Mouse (Mus musculus) MEL (cell line): ENCODE measurements around the gene Krt78. TPM values are rescaled to one million over a fixed set of nuclear protein-coding genes. Genes with fewer than 3 reads are reported as not detected.
"Not testable (repeated sequence)": the region's sequence is repeated elsewhere in the genome, so short reads cannot be mapped to it uniquely, and the experiment has no call there.

Experiments used
- DNase-seq: peaks from one replicate; pipeline ENCODE4 v3.0.0; 2011; ENCODE audit warnings: low read depth, low spot score
- H3K27ac ChIP-seq: 2 replicates; pipeline ENCODE4 v1.5.1; 2012; ENCODE audit warnings: low read depth, mild to moderate bottlenecking, control low read depth, low read length, moderate library complexity; ENCODE audit not compliant: control insufficient read depth
- H3K27me3 ChIP-seq, 2 experiments: fragments of 150-350 bp in 1 of 2; sonication (generic) in 1 of 2; 2 replicates each; pipeline ENCODE4 v1.6.1; 2012; ENCODE audit warnings: low read length in 2 of 2, mild to moderate bottlenecking in 2 of 2, improper control_type of control experiment in 1 of 2, moderate library complexity in 1 of 2; ENCODE audit not compliant: insufficient read depth in 2 of 2, control insufficient read depth in 1 of 2
- H3K36me3 ChIP-seq, 2 experiments: 2 replicates each; pipeline ENCODE4 v1.6.1; 2012 to 2014; ENCODE audit warnings: low read length in 2 of 2, improper control_type of control experiment in 1 of 2, inconsistent platforms in 1 of 2, mild to moderate bottlenecking in 1 of 2; ENCODE audit not compliant: insufficient read depth in 2 of 2, control insufficient read depth in 1 of 2
- H3K4me1 ChIP-seq, 2 experiments: fragments of 150-350 bp in 1 of 2; sonication (generic) in 1 of 2; 2 replicates each; pipeline ENCODE4 v1.6.1; 2012; ENCODE audit warnings: low read length in 2 of 2, improper control_type of control experiment in 1 of 2, mild to moderate bottlenecking in 1 of 2; ENCODE audit not compliant: insufficient read depth in 2 of 2, control insufficient read depth in 1 of 2
- H3K4me3 ChIP-seq, 2 experiments: fragments of 150-350 bp in 1 of 2; sonication (generic) in 1 of 2; 2 replicates each; pipeline ENCODE4 v1.5.1; 2012; ENCODE audit warnings: low read depth in 2 of 2, low read length in 2 of 2, mild to moderate bottlenecking in 2 of 2, moderate library complexity in 2 of 2, control low read depth in 1 of 2, improper control_type of control experiment in 1 of 2; ENCODE audit not compliant: control insufficient read depth in 1 of 2, insufficient read depth in 1 of 2
- H3K79me2 ChIP-seq: 2 replicates; pipeline ENCODE4 v1.6.1; 2012; ENCODE audit warnings: mild to moderate bottlenecking, low read length, moderate library complexity; ENCODE audit not compliant: control insufficient read depth, poor library complexity, insufficient read depth
- H3K9ac ChIP-seq: 2 replicates; pipeline ENCODE4 v1.6.1; 2012; ENCODE audit warnings: low read depth, mild to moderate bottlenecking, control low read depth, low read length, moderate library complexity; ENCODE audit not compliant: control insufficient read depth, poor library complexity, severe bottlenecking
- H3K9me3 ChIP-seq: fragments of 150-350 bp; sonication (generic); replicated peaks from 2 replicates; pipeline ENCODE4 v1.6.1; 2012; ENCODE audit warnings: mild to moderate bottlenecking, low read length, improper control_type of control experiment, moderate library complexity; ENCODE audit not compliant: insufficient read depth
- BHLHE40 ChIP-seq: IDR thresholded peaks from 2 replicates; pipeline ENCODE4 v1.6.1; 2012; ENCODE audit warnings: low read depth, mild to moderate bottlenecking, inconsistent platforms, low read length, improper control_type of control experiment, borderline replicate concordance
- E2F4 ChIP-seq: IDR thresholded peaks from 2 replicates; pipeline ENCODE4 v1.6.1; 2011; ENCODE audit warnings: low read depth, low read length, improper control_type of control experiment, borderline replicate concordance
- EP300 ChIP-seq, 2 experiments: IDR thresholded peaks; 2 replicates each; pipeline ENCODE4 v1.6.1; 2011; ENCODE audit warnings: improper control_type of control experiment in 2 of 2, low read length in 2 of 2, low read depth in 1 of 2, mild to moderate bottlenecking in 1 of 2
- ETS1 ChIP-seq: IDR thresholded peaks from 2 replicates; pipeline ENCODE4 v1.6.1; 2012; ENCODE audit warnings: low read depth, mild to moderate bottlenecking, inconsistent platforms, low read length, improper control_type of control experiment, moderate library complexity
- HCFC1 ChIP-seq: IDR thresholded peaks from 2 replicates; pipeline ENCODE4 v1.6.1; 2012; ENCODE audit warnings: low read depth, mild to moderate bottlenecking, inconsistent platforms, low read length, improper control_type of control experiment, moderate library complexity
- JUND ChIP-seq: IDR thresholded peaks from 2 replicates; pipeline ENCODE4 v1.6.1; 2011; ENCODE audit warnings: low read depth, mild to moderate bottlenecking, improper control_type of control experiment, low read length
- KAT2A ChIP-seq: conservative IDR thresholded peaks from 2 replicates; pipeline ENCODE4 v1.6.1; 2012; ENCODE audit warnings: low read depth, low read length, improper control_type of control experiment, inconsistent platforms
- MAFK ChIP-seq: IDR thresholded peaks from 2 replicates; pipeline ENCODE4 v1.6.1; 2011; ENCODE audit warnings: low read depth, mild to moderate bottlenecking, low read length, improper control_type of control experiment, borderline replicate concordance
- MAZ ChIP-seq: IDR thresholded peaks from 2 replicates; pipeline ENCODE4 v1.6.1; 2012; ENCODE audit warnings: low read depth, mild to moderate bottlenecking, inconsistent platforms, low read length, improper control_type of control experiment
- MEF2A ChIP-seq: IDR thresholded peaks from 2 replicates; pipeline ENCODE4 v1.6.1; 2014; ENCODE audit warnings: low read depth, mild to moderate bottlenecking, inconsistent platforms, low read length, improper control_type of control experiment; ENCODE audit not compliant: poor library complexity, insufficient replicate concordance, severe bottlenecking; ENCODE audit errors: extremely low read depth
- MYC ChIP-seq: IDR thresholded peaks from 2 replicates; pipeline ENCODE4 v1.6.1; 2011; ENCODE audit warnings: low read depth, mild to moderate bottlenecking, low read length, improper control_type of control experiment, moderate library complexity
- NELFE ChIP-seq: IDR thresholded peaks from 2 replicates; pipeline ENCODE4 v1.6.1; 2011; ENCODE audit warnings: low read depth, low read length, improper control_type of control experiment
- NRF1 ChIP-seq: IDR thresholded peaks from 2 replicates; pipeline ENCODE4 v1.6.1; 2014; ENCODE audit warnings: low read depth, mild to moderate bottlenecking, inconsistent platforms, low read length, improper control_type of control experiment, moderate library complexity; ENCODE audit not compliant: poor library complexity, insufficient read depth, severe bottlenecking
- RAD21 ChIP-seq: IDR thresholded peaks from 2 replicates; pipeline ENCODE4 v1.6.1; 2011; ENCODE audit warnings: mild to moderate bottlenecking, low read depth, low read length, improper control_type of control experiment
- RCOR1 ChIP-seq: IDR thresholded peaks from 2 replicates; pipeline ENCODE4 v1.6.1; 2012; ENCODE audit warnings: low read depth, mild to moderate bottlenecking, inconsistent platforms, low read length, improper control_type of control experiment
- SIN3A ChIP-seq: IDR thresholded peaks from 2 replicates; pipeline ENCODE4 v1.6.1; 2012; ENCODE audit warnings: low read length, improper control_type of control experiment, inconsistent platforms
- TBP ChIP-seq: IDR thresholded peaks from 2 replicates; pipeline ENCODE4 v1.8.0; 2011; ENCODE audit warnings: low read depth, low read length, improper control_type of control experiment
- UBTF ChIP-seq: IDR thresholded peaks from 2 replicates; pipeline ENCODE4 v1.6.1; 2012; ENCODE audit warnings: low read depth, mild to moderate bottlenecking, inconsistent platforms, low read length, improper control_type of control experiment, moderate library complexity, borderline replicate concordance; ENCODE audit not compliant: insufficient read depth
- USF1 ChIP-seq: IDR thresholded peaks from 2 replicates; pipeline ENCODE4 v1.6.1; 2014; ENCODE audit warnings: low read depth, mild to moderate bottlenecking, inconsistent platforms, low read length, improper control_type of control experiment, moderate library complexity
- USF2 ChIP-seq, 2 experiments: IDR thresholded peaks; 2 replicates each; pipeline ENCODE4 v1.6.1; 2011 to 2012; ENCODE audit warnings: improper control_type of control experiment in 2 of 2, low read length in 2 of 2, borderline replicate concordance in 1 of 2, inconsistent platforms in 1 of 2, low read depth in 1 of 2, mild to moderate bottlenecking in 1 of 2; ENCODE audit not compliant: insufficient read depth in 1 of 2
- ZKSCAN1 ChIP-seq: IDR thresholded peaks from 2 replicates; pipeline ENCODE4 v1.6.1; 2012; ENCODE audit warnings: low read depth, mild to moderate bottlenecking, inconsistent platforms, low read length, improper control_type of control experiment, moderate library complexity
- ZMIZ1 ChIP-seq: IDR thresholded peaks from 2 replicates; pipeline ENCODE4 v1.6.1; 2012; ENCODE audit warnings: low read depth, mild to moderate bottlenecking, inconsistent platforms, low read length, improper control_type of control experiment, moderate library complexity
- polyA plus RNA-seq, 2 experiments: library from polyadenylated mRNA; stranded (reverse) in 1 of 2; unstranded in 1 of 2; fragments of >175 nt in 1 of 2; fragments of >200 nt in 1 of 2; gene quantifications; 2 replicates each; pipeline versions ENCODE4 v1.2.1 to v1.2.4; 2012; ENCODE audit warnings: low replicate concordance in 2 of 2, low read depth in 1 of 2; ENCODE audit not compliant: insufficient read length in 2 of 2, insufficient read depth in 1 of 2, missing spikeins in 1 of 2
- total RNA-seq: library from RNA; depleted of rRNA; stranded (reverse); fragments of 300-350 nt; gene quantifications from 2 replicates; pipeline ENCODE4 v1.2.3, GENCODE M21; 2012

The Krt78 gene
- total and polyA plus RNA-seq, 3 experiments = 0.08 to 0.17 TPM; not detected in 1

GRCm38 (mm10) chr15:101999156-101999555 lies 45.1 kb upstream of the Krt78 start:
- Histone ChIP-seq H3K27ac (peak overlapping the region; percentile 69), H3K9me3 (no peaks in the 10 kb centered on the region), H3K4me1 (peaks cover 12 to 33% of the 10 kb centered on the region in 2 experiments), H3K36me3 (peaks cover 0 to 25% of the 10 kb centered on the region in 2 experiments; a peak in 2 of 4 replicates), H3K27me3 (0 out of 4 replicates have a peak, but pooled peaks cover 0 to 1% of the 10 kb centered on the region in 2 experiments), H3K9ac (peak overlapping the region; percentile 62), H3K79me2 (no peaks in the 10 kb centered on the region), H3K4me3 (peak overlapping the region; percentile 18 to 54; a peak in 3 of 4 replicates)
- TF ChIP-seq JUND (no peak), ETS1 (no peak), USF1 (0 out of 2 replicates have a peak, but pooled peaks have one; percentile 3), SIN3A (peak; percentile 3; the same call in 1 of the 2 replicates), BHLHE40 (no peak), NRF1 (no peak), NELFE (peak; percentile 29; the same call in 1 of the 2 replicates), MEF2A (no peak), E2F4 (no peak), MAZ (0 out of 2 replicates have a peak, but pooled peaks have one; percentile 41), USF2 (IDR thresholded peaks at IDR 0.05; ENCODE audit: borderline replicate concordance in 1 of 2, insufficient read depth in 1 of 2, low read depth in 1 of 2, low read length in 2 of 2) (no peak), ZMIZ1 (no peak), TBP (0 out of 2 replicates have a peak, but pooled peaks have one; percentile 17), HCFC1 (no peak), MAFK (no peak), RCOR1 (no peak), UBTF (no peak), ZKSCAN1 (no peak), MYC (no peak), KAT2A (no peak), EP300 (IDR thresholded peaks at IDR 0.05; ENCODE audit: low read depth in 1 of 2, low read length in 2 of 2) (peak in 1 of 2 experiments; percentile 21; a peak in 2 of 4 replicates), RAD21 (no peak)
- DNase-seq = peak; percentile 79

- not testable (repeated sequence) for H3K9ac ChIP-seq, H3K79me2 ChIP-seq
Measured at GRCm38 (mm10) chr15:101996450-101997078, 42.5 kb upstream of the Krt78 start.

More at GRCm38 (mm10) chr15:101996450-101997078, 42.5 kb upstream of the Krt78 start:
- H3K27me3 ChIP-seq, H3K4me3 ChIP-seq, H3K9me3 ChIP-seq, H3K27ac ChIP-seq, DNase-seq: not testable (repeated sequence)
- H3K4me1 ChIP-seq = peaks cover 15 to 42% of the 10 kb centered on the region in 2 experiments
- peaks cover 0 to 33% of the 10 kb centered on the region in 2 experiments; a peak in 2 of 4 replicates for H3K36me3 ChIP-seq
